Mouse (Mus musculus) layer of hippocampus, adult 11-12 months (tissue): Measurements from ENCODE around the gene Xxylt1.

Source experiments
- DNase-seq: peaks from one replicate; pipeline ENCODE4 v3.0.0; 2022; ENCODE audit warnings: low spot score

Xxylt1 gene

GRCm38 (mm10) chr16:30956141-30956540, 125.1 kb downstream of the Xxylt1 start:
- no peak for DNase-seq

GRCm38 (mm10) chr16:30948636-30949035, 132.6 kb downstream of the Xxylt1 start:
- no peak for DNase-seq

GRCm38 (mm10) chr16:30948216-30948615, 133.0 kb downstream of the Xxylt1 start:
- no peak for DNase-seq

GRCm38 (mm10) chr16:30944886-30945285, 136.3 kb downstream of the Xxylt1 start:
- DNase-seq = no peak

GRCm38 (mm10) chr16:30943919-30944318, 137.3 kb downstream of the Xxylt1 start:
- no peak for DNase-seq

- DNase-seq = no peak
Measured at GRCm38 (mm10) chr16:30940699-30941098, 140.5 kb downstream of the Xxylt1 start.

GRCm38 (mm10) chr16:30939903-30940302, 141.3 kb downstream of the Xxylt1 start:
- DNase-seq = no peak

- DNase-seq = no peak
Measured at GRCm38 (mm10) chr16:30939210-30939609, 142.0 kb downstream of the Xxylt1 start.

- DNase-seq = no peak
Measured at GRCm38 (mm10) chr16:30938664-30939063, 142.6 kb downstream of the Xxylt1 start.

- no peak for DNase-seq
Measured at GRCm38 (mm10) chr16:30937665-30938064, 143.6 kb downstream of the Xxylt1 start.

GRCm38 (mm10) chr16:30936471-30936870, 144.8 kb downstream of the Xxylt1 start:
- DNase-seq = no peak

GRCm38 (mm10) chr16:30936012-30936461, 145.2 kb downstream of the Xxylt1 start:
- no peak for DNase-seq

GRCm38 (mm10) chr16:30934967-30935690, 146.1 kb downstream of the Xxylt1 start:
- no peak for DNase-seq

GRCm38 (mm10) chr16:30934205-30934780, 146.9 kb downstream of the Xxylt1 start:
- no peak for DNase-seq

GRCm38 (mm10) chr16:30933366-30933765, 147.9 kb downstream of the Xxylt1 start:
- DNase-seq = no peak

GRCm38 (mm10) chr16:30932791-30933190, 148.4 kb downstream of the Xxylt1 start:
- no peak for DNase-seq

GRCm38 (mm10) chr16:30932196-30932595, 149.0 kb downstream of the Xxylt1 start:
- DNase-seq = no peak

- no peak for DNase-seq
Measured at GRCm38 (mm10) chr16:30929165-30929564, 152.1 kb downstream of the Xxylt1 start.

GRCm38 (mm10) chr16:30928076-30928750, 153.0 kb downstream of the Xxylt1 start:
- no peak for DNase-seq

GRCm38 (mm10) chr16:30925496-30925895, 155.7 kb downstream of the Xxylt1 start:
- no peak for DNase-seq

GRCm38 (mm10) chr16:30923899-30924298, 157.3 kb downstream of the Xxylt1 start:
- no peak for DNase-seq

GRCm38 (mm10) chr16:30922548-30922947, 158.7 kb downstream of the Xxylt1 start:
- no peak for DNase-seq

GRCm38 (mm10) chr16:30918866-30919265, 162.4 kb downstream of the Xxylt1 start:
- no peak for DNase-seq
